Mouse (Mus musculus) midbrain, embryonic 16.5 days (tissue): ENCODE data around the gene Cfdp1. TPM values are rescaled to one million over a fixed set of nuclear protein-coding genes. Genes with fewer than 3 reads are reported as not detected.

Experiments
- ATAC-seq: fragments of 200-750 bp; cut with Nextera tagmentation; 2 replicates; pipeline ENCODE4 v1.8.0; 2017; ENCODE audit warnings: moderate TSS enrichment
- H3K27ac ChIP-seq: fragments of 300-500 bp; sonication (generic); 2 replicates; pipeline ENCODE4 v1.5.1; 2014; ENCODE audit warnings: mild to moderate bottlenecking, low read length, mixed read lengths
- H3K27me3 ChIP-seq: fragments of 300-500 bp; sonication (generic); 2 replicates; pipeline ENCODE4 v1.6.1; 2014; ENCODE audit warnings: low read depth, low read length, mixed read lengths; ENCODE audit not compliant: control insufficient read depth, insufficient read depth
- H3K36me3 ChIP-seq: fragments of 300-500 bp; sonication (generic); 2 replicates; pipeline ENCODE4 v1.6.1; 2014; ENCODE audit warnings: mild to moderate bottlenecking, low read length, moderate library complexity, mixed read lengths; ENCODE audit not compliant: control insufficient read depth, insufficient read depth
- H3K4me1 ChIP-seq: fragments of 300-500 bp; sonication (generic); 2 replicates; pipeline ENCODE4 v1.6.1; 2014; ENCODE audit warnings: mild to moderate bottlenecking, low read length, mixed read lengths; ENCODE audit not compliant: control insufficient read depth, insufficient read depth
- H3K4me2 ChIP-seq: fragments of 300-500 bp; sonication (generic); 2 replicates; pipeline ENCODE4 v1.6.1; 2014; ENCODE audit warnings: mild to moderate bottlenecking, low read length, mixed read lengths
- H3K4me3 ChIP-seq: fragments of 300-500 bp; sonication (generic); 2 replicates; pipeline ENCODE4 v1.5.1; 2014; ENCODE audit warnings: low read depth, mild to moderate bottlenecking, low read length, moderate library complexity, mixed read lengths
- H3K9ac ChIP-seq: fragments of 300-500 bp; sonication (generic); 2 replicates; pipeline ENCODE4 v1.6.1; 2014; ENCODE audit warnings: low read depth, low read length, mixed read lengths
- H3K9me3 ChIP-seq: fragments of 300-500 bp; sonication (generic); replicated peaks from 2 replicates; pipeline ENCODE4 v1.6.1; 2014; ENCODE audit warnings: mild to moderate bottlenecking, low read length, mixed read lengths; ENCODE audit not compliant: control insufficient read depth, poor library complexity, severe bottlenecking
- WGBS: fragments of 180-500 bp; shearing (Covaris S2); extraction: QIAGEN DNeasy Blood & Tissue Kit; methylation state at CpG from one replicate; pipeline ENCODE4 v1.1.7; 2014; 5-methylcytosine and 5-hydroxymethylcytosine counted together
- polyA plus RNA-seq: library from polyadenylated mRNA; unstranded; fragments of >200 nt; fragmentation: Nextera tagmentation; extraction: Ambion mirVana; gene quantifications from 2 replicates; pipeline ENCODE4 v1.2.1, GENCODE M21; 2015

The Cfdp1 gene
- polyA plus RNA-seq, 1 experiment from 2014 or later, result 233 TPM

- Histone ChIP-seq H3K27ac (no peak overlapping the region), H3K4me3 (no peak overlapping the region), H3K4me2 (no peak overlapping the region), H3K27me3 (no peaks in the 10 kb centered on the region), H3K36me3 (no peaks in the 10 kb centered on the region), H3K9ac (no peak overlapping the region), H3K9me3 (no peaks in the 10 kb centered on the region), H3K4me1 (peaks cover 29% of the 10 kb centered on the region)
- ATAC-seq, result no peak
- 82% methylated on average over 2 of the region's 2 CpGs for WGBS
These were observed 68.0 kb downstream of the Cfdp1 start for GRCm38 (mm10) chr8:111786116-111786515.

- ATAC-seq, result no peak
These were observed 71.3 kb downstream of the Cfdp1 start for GRCm38 (mm10) chr8:111782671-111783394.

GRCm38 (mm10) chr8:111782161-111782560, 71.9 kb downstream of the Cfdp1 start:
- H3K9me3 ChIP-seq, result no peaks in the 10 kb centered on the region
- H3K27ac ChIP-seq, result no peak overlapping the region
- H3K4me1 ChIP-seq, result peaks cover 15% of the 10 kb centered on the region
- H3K4me2 ChIP-seq, result no peak overlapping the region
- H3K4me3 ChIP-seq, result no peak overlapping the region
- H3K36me3 ChIP-seq, result no peaks in the 10 kb centered on the region
- no peaks in the 10 kb centered on the region for H3K27me3 ChIP-seq
- ATAC-seq, result no peak
- 89% methylated on average over 2 of the region's 2 CpGs for WGBS
- no peak overlapping the region for H3K9ac ChIP-seq

More at GRCm38 (mm10) chr8:111782671-111783394, 71.3 kb downstream of the Cfdp1 start:
- WGBS, result 52% methylated on average over 9 of the region's 9 CpGs
- Histone ChIP-seq H3K9me3 (no peaks in the 10 kb centered on the region), H3K27ac (no peak overlapping the region), H3K9ac (no peak overlapping the region), H3K27me3 (no peaks in the 10 kb centered on the region), H3K4me1 (peaks cover 22% of the 10 kb centered on the region), H3K36me3 (no peaks in the 10 kb centered on the region), H3K4me2 (no peak overlapping the region), H3K4me3 (no peak overlapping the region)

GRCm38 (mm10) chr8:111780697-111781424, 73.2 kb downstream of the Cfdp1 start:
- H3K4me3 ChIP-seq, result no peak overlapping the region
- no peaks in the 10 kb centered on the region for H3K9me3 ChIP-seq
- WGBS, result 83% methylated on average over 10 of the region's 10 CpGs
- H3K4me2 ChIP-seq, result no peak overlapping the region
- H3K27me3 ChIP-seq, result no peaks in the 10 kb centered on the region
- H3K27ac ChIP-seq, result no peak overlapping the region
- peaks cover 9% of the 10 kb centered on the region for H3K4me1 ChIP-seq
- ATAC-seq, result no peak
- no peaks in the 10 kb centered on the region for H3K36me3 ChIP-seq
- no peak overlapping the region for H3K9ac ChIP-seq

GRCm38 (mm10) chr8:111779690-111780089, 74.4 kb downstream of the Cfdp1 start:
- ATAC-seq, result no peak
- Histone ChIP-seq H3K9ac (no peak overlapping the region), H3K4me3 (no peak overlapping the region), H3K36me3 (no peaks in the 10 kb centered on the region), H3K4me1 (peaks cover 9% of the 10 kb centered on the region), H3K4me2 (no peak overlapping the region), H3K27ac (no peak overlapping the region), H3K27me3 (no peaks in the 10 kb centered on the region), H3K9me3 (no peaks in the 10 kb centered on the region)
- 79% methylated on average over 7 of the region's 7 CpGs for WGBS

GRCm38 (mm10) chr8:111778801-111779200, 75.3 kb downstream of the Cfdp1 start:
- WGBS, result 57% methylated on average over 7 of the region's 7 CpGs
- H3K27ac ChIP-seq, result no peak overlapping the region
- ATAC-seq, result no peak

GRCm38 (mm10) chr8:111776492-111776891, 77.6 kb downstream of the Cfdp1 start:
- ATAC-seq, result no peak
- Histone ChIP-seq H3K9me3 (no peaks in the 10 kb centered on the region), H3K27ac (no peak overlapping the region), H3K4me3 (no peak overlapping the region), H3K4me2 (no peak overlapping the region), H3K9ac (no peak overlapping the region), H3K27me3 (no peaks in the 10 kb centered on the region), H3K36me3 (no peaks in the 10 kb centered on the region), H3K4me1 (peaks cover 3% of the 10 kb centered on the region)
- WGBS, result 93% methylated on average over 4 of the region's 4 CpGs

More at GRCm38 (mm10) chr8:111778801-111779200, 75.3 kb downstream of the Cfdp1 start:
- H3K4me2 ChIP-seq, result no peak overlapping the region
- H3K9ac ChIP-seq, result no peak overlapping the region
- no peak overlapping the region for H3K4me3 ChIP-seq
- H3K27me3 ChIP-seq, result no peaks in the 10 kb centered on the region
- H3K9me3 ChIP-seq, result no peaks in the 10 kb centered on the region
- H3K36me3 ChIP-seq, result no peaks in the 10 kb centered on the region
- H3K4me1 ChIP-seq, result peaks cover 9% of the 10 kb centered on the region

- H3K4me1 ChIP-seq, result peaks cover 3% of the 10 kb centered on the region
These were observed 78.3 kb downstream of the Cfdp1 start for GRCm38 (mm10) chr8:111775766-111776165.

GRCm38 (mm10) chr8:111773476-111773875, 80.6 kb downstream of the Cfdp1 start:
- H3K9me3 ChIP-seq, result no peaks in the 10 kb centered on the region
- no peaks in the 10 kb centered on the region for H3K36me3 ChIP-seq
- no peaks in the 10 kb centered on the region for H3K27me3 ChIP-seq
- no peak for ATAC-seq
- no peak overlapping the region for H3K4me2 ChIP-seq
- 92% methylated on average over 5 of the region's 5 CpGs for WGBS
- H3K4me1 ChIP-seq, result peaks cover 10% of the 10 kb centered on the region
- H3K4me3 ChIP-seq, result no peak overlapping the region
- no peak overlapping the region for H3K9ac ChIP-seq
- no peak overlapping the region for H3K27ac ChIP-seq

More at GRCm38 (mm10) chr8:111775766-111776165, 78.3 kb downstream of the Cfdp1 start:
- Histone ChIP-seq H3K27ac (no peak overlapping the region), H3K9me3 (no peaks in the 10 kb centered on the region), H3K9ac (no peak overlapping the region), H3K36me3 (no peaks in the 10 kb centered on the region), H3K27me3 (no peaks in the 10 kb centered on the region), H3K4me2 (no peak overlapping the region), H3K4me3 (no peak overlapping the region)
- ATAC-seq, result no peak
- WGBS, result 95% methylated on average over 6 of the region's 6 CpGs
